Mouse (Mus musculus): ENCODE measurements around the gene Wfikkn1.
A peak's percentile ranks its signal among the peaks of the same experiment; 100 is the strongest.
"Not testable (repeated sequence)": the region's sequence is repeated elsewhere in the genome, so short reads cannot be mapped to it uniquely, and the experiment has no call there.

Wfikkn1 gene

DNA sequence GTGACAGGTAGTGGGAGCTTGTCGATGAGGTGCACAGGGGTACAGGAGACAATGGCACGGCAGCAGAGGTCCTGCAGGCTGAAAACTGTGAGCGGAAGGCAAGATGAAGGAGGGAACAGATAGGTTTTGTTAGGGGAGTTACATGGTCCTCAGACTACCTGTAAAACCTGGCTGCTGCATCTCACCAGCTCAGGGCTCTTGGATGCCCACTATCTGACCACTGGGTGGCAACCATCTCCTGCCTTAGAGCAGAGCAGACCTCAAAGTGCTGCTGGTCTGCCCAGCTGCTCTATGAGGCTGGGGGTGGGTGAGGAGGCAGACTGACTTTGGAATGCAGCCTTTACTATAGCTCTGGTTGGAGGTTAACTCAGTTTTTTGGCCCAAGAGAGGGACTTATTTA, 3.2 kb upstream of the Wfikkn1 start:
- DNase-seq, result no peak

DNA sequence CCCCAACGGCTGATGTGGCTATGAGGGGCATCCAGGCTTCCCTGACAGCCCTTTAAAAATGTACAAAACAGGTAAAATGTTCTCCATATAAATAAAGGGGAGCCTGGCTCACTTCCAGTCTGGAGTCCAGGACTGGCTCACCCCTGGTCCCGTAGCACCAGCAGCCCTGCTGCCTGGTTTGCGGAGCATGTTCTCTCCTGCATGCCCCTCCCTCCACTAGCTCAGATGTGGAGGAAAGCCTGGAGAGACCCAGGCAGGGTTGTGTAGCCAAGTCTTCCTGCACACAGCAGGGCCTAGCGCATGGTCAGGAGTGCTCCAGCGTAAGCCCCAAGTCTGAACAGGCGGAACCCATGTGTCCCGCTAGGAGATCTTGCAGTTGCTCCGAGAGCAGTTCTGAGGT, 2.6 kb upstream of the Wfikkn1 start:
- no peak for DNase-seq

DNA sequence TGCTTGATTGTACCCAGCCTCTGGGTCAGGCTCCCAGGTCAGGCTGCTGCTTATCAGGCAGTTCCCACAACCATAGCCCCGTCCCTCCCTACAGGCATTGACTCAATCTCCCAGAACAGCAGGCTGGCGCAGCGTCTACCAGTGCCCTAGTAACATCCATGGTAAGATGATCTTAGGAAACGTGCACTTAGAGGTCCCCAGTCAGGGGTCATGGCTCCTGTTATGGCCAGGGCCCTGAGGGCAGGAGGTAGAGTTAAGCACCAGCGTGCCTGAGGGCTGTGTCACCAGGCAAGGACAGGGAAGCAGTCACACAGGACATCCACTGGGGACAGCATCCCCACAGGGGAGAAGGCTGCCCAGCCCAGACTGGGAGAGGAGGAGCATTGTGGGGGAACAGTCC, 1.6 kb upstream of the Wfikkn1 start:
- DNase-seq, result no peak

DNA sequence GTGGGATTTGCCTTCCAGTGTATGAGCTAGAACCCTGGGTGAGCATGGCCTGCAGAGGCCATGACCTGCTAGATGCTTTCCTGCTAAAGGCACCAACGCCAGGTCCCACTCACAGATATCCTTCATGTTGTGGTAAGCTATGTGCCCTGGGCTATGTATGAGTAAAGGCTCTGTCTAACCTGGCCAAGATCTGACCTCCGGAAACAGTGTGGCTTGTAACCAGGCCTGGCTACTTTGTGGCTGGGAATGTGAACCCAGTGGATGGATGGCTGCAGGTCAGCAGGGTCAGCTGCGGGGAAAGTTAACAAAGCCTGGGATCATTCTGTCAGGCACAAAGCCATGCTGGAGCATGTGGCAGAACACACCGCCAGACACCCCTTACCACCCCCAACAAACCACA, 1.0 kb upstream of the Wfikkn1 start:
- no peak for DNase-seq

DNA sequence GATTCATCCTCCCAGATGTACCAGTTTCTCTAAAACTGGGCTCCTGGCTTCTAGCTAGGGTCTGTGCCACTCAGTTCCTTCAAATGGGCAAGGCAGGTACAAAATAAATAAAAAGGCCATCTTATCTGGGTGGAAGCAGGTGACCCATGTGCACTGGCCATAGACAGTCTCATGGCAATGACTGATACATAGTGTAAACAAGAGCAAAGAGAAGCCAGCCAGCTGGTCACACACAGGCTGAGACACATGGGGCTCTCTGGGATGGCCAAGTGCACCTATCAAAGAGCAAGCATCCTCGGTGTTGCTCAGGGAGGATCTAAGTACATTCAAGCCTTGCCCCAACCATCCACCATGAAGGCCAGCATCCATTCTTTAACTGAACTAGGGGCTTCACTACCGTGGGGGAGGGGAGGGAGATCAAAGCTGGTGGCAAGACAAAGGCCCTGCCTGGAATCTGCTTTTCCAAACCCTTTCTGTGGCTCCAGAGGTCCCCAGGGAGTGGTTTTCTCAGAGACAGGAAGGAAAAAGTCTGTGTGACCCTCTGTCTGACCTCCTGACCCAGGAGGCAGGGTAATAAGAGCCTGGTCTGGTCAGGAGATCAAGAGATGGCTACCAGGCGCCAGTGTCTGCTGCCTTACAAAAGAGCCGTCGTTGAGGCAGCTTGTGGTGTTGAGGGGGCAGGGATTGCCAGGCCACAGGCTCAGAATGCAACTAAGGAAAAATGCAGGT, 419 bp upstream of the Wfikkn1 start:
- DNase-seq, result no peak

DNA sequence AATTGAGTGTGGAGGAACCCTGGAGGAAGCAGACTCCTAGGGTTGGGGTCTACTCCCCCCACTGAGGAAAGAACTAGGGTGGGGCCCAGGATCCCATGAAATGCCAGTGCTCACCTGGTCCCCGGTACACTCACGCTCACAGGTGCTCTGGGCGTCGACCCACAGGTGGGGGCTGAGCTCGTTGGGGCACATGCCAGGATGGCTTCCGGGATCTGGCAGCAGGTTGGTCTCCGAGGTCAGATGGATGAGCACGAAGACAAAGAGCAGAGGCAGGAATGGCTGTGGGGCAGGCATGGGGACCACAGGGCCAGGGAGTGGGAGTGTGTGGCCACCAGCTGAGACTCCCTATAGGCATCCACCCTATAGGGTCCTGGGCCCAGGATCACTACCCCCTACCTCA, 908 bp downstream of the Wfikkn1 start:
- no peak for DNase-seq

DNA sequence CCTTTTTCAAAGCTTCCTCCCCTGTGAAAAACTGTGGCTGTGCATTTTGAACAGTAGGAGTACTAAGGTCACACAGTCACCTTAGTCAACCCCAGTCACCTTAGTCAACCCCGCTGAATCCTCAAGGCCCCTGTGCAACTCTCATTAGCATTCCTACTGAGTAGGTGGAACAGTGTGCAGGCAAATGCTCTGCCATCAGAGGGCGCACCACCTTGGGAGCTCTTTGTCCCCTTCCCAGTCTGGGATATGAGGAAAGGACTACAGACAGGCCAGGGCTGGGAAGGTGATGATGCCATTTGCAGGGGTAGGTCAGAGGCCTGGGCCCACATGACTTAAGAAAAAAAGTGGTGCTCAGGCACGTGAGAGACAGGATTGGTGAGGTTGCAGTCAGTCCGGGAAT, 1.4 kb downstream of the Wfikkn1 start:
- no peak for DNase-seq

DNA sequence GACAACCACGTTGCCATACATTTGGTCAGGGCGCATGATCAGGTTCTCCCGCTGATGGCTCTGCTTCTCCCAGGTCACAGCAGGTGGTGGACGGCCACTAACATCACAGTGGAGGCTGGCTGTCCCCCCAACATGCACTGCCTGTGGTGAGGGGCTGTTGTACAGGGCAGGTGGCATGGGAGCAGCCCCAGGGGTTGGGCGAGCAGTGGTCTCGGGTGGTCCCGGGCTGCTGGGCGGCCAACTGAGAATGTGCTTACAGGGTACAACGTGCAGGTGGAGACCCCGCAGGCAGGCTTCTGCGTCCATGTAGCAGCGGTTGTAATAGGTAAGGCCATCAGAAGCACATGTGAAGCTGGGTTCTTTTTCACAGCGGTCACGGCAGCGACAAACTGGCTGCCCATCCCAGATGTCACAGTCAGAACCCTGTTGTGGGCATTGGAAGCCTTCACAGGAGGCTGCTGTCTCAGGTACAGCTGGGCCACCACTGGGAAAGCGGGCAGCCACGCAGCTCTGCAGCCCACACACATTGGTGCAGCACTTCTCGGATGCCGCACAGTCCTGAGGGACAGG, 2.0 kb downstream of the Wfikkn1 start:
- no peak for DNase-seq

DNA sequence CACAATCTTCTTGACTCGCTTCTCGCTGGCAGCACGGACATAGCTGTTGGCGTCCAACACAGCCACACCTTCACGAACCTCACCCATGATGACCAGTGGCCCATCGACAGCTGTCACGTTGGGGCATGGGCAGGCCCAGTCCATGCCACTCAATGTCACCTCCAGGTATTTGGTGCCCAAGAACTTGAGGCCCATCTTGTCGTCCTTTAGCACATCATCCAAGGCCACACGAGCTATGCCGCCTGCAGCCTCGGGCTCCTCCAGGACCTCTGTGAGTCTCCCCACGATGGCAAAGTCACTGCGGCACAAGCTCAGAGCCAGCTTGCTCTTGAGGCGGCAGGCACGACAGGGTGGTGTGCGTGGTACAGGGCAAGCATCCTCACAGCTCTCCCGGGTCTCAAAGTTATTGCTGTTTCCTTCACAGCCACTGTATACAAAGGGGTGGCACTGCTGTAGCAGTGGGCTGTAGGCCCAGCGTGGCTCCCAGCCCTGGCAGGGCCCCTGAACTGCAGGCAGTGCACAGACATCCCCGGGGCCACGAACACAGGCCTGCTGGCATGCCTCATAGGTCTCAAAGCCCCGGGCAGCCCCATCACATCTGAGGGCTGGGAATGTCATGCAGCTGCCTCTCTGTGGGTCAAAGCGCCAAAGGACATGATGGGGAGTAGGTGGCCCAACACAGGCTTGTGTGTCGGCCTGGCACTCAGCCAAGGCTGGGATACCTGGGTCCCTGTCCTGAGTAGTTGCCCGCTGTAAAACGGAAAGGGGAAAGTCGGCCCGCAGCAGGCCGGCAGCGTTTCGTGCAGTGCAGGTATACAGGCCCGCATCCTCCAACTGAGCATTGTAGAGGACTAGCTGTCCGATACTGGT, 2.7 kb downstream of the Wfikkn1 start:
- DNase-seq, result no peak

DNA sequence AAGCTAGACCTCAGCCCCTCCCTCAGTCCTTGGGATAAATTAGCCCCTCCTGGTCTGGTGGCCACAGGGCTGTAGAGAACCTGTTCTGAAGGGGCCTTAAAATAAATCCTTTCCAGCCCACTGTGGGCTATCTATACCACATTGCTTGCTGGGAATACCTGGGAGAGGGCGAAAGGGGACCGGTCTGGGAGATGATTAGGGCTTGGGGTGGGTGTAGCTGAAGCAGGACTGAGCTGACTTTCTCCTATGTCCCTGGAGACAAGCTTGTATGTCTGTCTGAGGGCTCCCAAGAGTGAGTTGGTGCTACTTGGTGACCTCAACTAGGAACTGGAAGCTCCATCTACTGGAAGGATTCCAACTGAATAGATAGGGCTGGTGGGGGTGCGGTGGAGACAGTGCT, 3.6 kb downstream of the Wfikkn1 start:
- no peak for DNase-seq

DNA sequence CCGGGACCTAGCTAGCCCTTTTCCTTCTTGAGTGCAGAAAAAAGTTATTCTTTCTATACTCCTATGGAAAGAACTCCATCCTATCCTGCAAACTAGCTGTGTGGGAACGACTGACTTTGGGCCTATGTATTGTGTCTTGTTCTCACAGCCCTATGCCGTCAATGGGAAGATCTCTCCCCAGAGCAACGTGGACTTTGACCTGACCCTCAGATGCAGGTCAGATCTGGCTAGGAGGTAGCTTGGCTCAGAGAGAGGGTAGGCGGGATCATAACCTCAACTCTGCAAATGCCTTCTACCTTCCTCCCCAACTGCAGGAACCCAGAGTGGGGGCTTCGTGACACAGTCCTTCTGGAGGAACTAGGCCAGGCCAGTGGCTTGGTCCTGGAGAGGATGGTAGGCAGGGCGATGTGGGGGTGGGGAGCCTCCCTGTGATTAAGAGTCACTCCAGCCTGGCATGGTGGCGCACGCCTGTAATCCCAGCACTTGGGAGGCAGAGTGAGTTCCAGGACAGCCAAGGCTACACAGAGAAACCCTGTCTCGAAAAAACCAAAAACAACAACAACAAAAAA, 4.2 kb downstream of the Wfikkn1 start:
- no peak for DNase-seq

DNA sequence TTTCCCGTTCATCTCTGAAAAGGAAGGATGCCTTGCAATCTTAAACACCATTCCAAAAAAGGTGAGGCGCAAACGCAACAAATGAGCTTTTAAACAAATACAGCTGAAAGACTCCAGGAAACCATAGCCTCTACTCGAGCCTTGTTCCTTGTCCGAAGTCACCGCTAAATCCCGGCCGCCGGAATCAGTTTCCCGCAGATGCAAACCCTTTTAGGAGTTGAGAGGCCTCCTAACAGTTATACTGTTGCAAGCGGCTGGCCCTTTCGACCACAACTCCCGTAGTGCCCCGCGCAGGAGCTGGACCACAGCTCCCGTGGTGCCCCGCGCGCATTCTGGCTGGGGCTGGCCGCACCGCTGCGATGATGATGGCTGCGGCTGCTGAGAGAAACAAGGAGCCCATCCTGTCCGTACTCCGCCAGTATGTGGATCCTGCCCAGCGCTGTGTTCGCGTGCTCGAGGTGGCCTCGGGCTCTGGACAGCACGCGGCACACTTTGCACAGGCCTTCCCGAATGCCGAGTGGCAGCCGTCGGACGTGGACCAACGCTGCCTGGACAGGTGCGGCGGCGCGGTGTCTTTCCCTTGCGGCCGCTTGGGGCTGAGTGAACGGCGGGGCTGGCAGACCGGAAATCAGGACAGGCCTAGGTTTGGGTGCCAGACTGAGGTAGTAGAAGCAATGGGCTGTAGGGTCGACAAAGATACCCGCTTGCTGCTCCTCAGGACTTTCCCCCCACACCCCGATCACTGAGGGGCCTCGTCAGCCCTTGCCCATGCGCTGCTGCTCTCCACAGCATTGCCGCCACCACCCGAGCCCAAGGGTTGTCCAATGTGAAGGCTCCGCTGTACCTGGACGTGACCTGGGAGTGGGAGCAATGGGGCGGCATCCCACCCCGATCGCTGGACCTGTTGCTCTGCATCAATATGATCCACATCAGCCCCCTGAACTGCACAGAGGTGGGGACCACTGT, 5.2 kb downstream of the Wfikkn1 start:
- peak; percentile 89 for DNase-seq

DNA sequence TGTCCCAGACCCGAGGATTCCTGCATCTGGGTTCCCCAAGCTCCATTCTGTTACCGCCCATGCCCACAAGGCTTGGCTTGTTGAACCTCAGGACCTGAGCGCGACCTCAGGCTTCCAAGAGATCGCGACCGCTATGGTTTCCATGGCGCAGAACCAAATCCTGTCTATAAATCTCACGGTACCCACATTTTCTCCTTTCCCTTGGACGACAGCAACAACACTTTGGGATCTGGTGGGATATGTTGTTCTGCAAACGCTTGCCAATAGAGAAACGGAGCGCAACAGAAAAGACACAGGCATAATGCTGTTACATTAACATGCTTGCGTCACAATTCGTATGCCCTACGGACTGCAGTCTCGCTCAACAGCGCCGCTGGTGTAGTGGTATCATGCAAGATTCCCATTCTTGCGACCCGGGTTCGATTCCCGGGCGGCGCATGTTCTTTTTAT, 5.9 kb downstream of the Wfikkn1 start, which contains the start of gene Mettl26:
Gene Mettl26, plus strand, starts transcription at position 354 of the 450 bp plus-strand sequence.
- DNase-seq, result peak; percentile 96

DNA sequence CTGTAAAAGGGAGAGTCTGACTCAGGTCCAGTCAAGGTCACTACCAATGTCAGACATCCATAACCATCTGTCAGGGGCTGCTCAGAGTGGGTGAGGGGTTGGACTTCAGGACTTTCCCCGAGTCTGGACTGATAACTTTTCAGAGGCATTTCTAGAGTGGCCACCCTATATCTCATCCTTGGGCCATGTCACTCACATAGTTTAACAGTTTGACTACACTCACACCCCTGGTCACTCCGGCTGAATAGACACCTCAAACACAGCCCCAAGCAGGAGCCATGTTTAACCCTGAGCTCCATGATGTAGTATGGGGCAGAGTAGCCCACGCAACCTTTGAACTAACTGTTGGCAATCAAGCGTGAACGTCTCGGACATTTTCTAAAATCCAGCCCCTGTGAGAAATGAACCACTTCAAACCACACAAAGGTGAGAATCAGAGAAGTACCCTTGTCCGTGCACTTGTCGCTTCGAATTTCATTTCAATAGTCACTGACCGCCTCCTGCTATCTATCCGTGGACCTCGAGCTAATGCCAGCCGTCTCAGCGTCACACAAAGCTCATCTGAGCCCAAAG, 6.4 kb downstream of the Wfikkn1 start:
- DNase-seq, result no peak

DNA sequence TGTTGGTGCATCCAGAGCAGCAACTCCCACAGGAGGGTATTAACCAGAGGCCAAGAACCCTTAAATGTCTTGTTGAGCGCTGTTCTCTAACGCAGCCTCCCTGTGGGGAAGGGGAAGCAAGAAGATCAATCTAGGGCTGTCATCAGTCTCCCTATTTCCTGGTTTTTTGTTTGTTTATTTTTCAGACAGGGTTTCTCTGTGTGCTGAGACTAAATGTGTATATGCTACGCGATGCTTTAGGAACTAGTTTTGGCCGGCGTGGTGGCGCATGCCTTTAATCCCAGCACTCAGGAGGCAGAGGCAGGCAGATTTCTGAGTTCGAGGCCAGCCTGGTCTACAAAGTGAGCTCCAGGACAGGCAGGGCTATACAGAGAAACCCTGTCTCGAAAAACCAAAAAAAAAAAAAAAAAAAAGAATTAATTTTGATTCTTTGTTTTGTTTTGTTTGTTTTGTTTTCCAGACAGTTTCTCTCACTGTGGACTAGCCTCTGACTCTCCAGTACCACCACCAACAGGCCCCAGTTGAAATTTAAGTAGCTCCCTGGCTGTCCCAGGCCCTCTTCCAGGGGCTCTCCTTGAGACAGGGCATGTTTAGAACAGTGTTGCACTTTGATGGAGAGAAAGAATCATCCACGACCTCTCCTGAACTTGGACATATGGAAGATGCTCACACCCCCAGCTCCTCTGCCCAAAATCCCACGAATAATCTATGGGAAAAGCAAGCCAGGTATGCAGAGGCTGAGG, 7.1 kb downstream of the Wfikkn1 start:
- no peak for DNase-seq

DNA sequence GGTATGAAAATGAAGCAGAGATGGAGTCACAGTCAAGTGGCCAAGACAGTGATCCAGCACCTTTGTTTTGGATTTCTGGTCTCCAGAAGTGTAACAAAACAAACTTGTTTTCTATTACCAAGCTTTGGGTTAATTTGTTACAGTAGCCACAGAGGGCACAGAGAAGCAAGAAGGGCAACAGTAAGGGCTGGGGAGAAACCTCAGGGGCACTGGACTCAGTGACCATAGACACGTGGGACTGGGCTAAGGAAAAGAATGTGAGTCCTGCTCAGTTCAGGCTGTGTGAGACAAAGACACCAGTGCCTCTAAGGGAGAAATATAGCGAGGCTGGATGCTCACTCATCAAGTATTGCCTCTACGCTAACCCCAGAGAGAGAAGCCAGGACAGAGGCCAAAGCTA, 8.0 kb downstream of the Wfikkn1 start:
- DNase-seq, result no peak

DNA sequence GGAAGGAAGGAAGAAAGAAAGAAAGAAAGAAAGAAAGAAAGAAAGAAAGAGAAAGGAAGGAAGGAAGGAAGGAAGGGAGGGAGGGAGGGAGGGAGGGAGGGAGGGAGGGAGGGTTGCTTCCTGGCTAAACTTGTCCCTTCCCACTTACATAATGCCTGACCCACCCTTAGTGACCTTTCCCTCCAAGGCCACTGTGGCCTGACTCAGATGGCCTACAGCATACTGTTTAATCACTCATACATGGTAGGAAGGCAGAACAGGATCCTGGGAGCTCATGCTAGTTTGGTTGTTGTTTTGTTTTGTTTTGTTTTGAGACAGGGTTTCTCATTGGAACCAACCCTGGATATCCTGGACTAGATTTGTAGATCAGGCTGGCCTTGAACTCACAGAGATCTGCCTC, 9.1 kb downstream of the Wfikkn1 start:
- not testable (repeated sequence) for DNase-seq

DNA sequence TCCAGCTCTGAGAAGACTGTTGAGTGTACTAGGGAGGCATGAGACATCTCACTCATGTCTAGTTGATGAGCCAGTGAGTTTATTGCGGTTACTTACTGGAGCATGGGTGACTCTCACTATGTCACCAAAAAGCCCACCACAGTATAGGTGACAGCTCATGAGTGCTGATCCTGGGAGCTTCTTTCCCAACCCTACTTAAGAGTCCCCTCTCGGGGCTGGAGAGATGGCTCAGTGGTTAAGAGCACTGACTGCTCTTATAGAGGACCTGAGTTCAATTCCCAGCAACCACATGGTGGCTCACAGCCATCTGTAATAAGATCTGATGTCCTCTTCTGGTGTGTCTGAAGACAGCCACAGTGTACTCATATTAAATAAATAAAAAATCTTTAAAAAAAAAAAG, 10.7 kb downstream of the Wfikkn1 start:
- no peak for DNase-seq

DNA sequence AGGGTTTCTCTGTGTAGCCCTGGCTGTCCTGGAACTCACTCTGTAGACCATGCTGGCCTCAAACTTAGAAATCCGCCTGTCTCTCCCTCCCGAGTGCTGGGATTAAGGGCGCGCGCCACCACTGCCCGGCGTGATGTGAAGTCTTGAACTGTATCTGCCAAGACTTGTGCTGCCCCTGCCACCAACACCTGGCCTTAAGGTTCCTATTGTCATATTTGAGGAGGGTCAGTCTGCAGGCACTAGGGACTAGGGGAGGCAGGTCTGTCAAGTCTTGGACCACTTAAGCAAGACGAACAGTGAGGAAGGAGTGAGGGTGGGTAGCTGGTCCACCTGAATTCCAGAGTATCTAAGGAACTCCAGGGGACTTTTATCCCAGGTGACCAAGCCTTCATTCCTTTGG, 11.2 kb downstream of the Wfikkn1 start:
- DNase-seq, result no peak

DNA sequence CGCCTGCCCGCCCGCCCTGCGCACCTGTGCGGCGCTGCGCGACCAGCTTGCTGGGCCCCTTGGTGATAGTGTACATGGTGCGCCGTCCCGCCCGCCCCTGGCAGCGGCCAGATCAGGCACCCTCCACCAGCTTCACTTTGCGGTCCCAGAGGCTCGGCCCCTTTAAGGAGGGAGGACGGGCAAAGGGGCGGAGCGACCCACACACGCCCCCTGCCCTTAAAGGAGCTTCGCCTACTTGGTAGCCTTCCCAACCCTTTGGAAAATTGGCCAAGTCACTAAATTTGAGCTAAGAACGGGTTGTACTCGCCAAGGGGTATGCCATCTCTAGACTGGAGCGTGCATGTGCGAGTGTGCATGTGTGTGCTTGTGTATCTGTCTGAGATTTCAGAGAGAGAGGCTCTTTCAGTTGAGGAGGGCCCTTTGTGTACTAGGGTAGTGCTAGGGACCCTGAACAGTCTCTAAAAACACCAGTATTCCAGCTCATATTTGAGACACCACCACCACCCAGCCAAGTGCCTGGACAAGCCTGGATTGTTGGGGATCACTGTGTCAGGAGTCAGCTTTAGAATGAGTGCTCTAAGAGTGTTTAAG, 12.0 kb downstream of the Wfikkn1 start, which contains the start of gene Mcrip2:
Gene Mcrip2, minus strand, starts transcription at position 164 of the 591 bp plus-strand sequence.
- DNase-seq, result peak; percentile 81
